Mouse (Mus musculus) right cerebral cortex, postnatal 14 days (tissue): ENCODE data around the gene Napepld.
A peak's percentile ranks its signal among the peaks of the same experiment; 100 is the strongest.
"Not testable (repeated sequence)": the region's sequence is repeated elsewhere in the genome, so short reads cannot be mapped to it uniquely, and the experiment has no call there.

Experiments used
- DNase-seq: peaks from one replicate; pipeline ENCODE4 v3.0.0; 2022

Napepld gene

GRCm38 (mm10) chr5:21660850-21661249, 40.3 kb downstream of the Napepld start:
- no peak for DNase-seq

DNA sequence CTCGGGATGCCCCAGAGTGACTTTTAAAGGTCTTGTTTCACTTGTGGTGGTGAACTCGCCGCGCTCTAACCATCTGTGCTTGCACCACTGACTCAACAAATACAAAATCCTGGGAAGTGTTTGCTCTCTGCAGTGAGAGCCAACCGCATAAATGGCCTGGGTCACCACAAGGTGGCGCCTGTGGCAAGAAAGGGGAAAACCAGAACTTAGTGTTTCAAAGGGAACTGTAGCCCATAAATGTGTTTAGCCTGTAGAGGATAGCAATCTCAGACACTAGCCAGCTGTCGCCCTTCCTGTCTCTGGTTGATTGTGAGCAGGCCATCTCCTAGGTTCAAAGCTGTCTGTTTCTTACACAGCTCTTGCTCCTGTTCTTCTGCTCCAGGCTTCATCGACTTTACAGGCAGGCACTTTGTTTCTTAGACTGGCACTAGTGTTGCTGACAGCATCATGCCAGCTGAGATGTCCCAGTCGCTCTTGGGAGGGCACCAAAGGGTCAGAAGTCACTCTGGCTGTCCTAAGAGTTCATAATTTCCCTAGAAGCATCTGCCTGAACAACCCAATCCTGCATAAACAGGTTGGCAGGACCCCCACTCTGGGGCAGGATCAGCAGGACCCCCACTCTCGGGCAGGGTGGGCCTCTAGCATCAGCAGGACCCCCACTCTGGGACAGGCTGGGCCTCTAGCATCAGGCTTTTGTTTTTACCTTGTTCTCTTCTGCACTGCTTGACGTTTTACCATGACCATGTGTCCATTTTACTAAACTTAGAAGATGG, 42.4 kb downstream of the Napepld start:
- peak; percentile 81 for DNase-seq

GRCm38 (mm10) chr5:21658038-21658437, 43.2 kb downstream of the Napepld start:
- DNase-seq, result no peak

DNA sequence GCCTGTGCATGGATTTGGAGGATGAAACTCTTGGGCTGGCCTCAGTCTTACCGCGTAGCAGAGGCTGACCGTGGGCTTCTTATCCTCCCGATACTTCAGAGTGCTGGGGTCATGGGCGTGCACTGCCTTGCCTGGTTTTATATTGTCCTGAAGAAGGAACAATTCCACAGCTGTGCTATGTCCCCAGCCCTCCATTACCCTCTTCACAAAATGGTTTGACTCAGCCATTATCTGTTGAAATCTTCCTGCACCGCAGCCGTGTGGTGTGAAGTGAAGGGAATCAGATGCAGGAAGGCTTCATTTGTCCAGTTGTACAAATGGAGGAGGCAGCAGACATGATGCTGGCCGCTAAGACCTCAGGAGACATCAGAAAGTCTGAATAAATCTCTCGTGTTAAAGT, 44.3 kb downstream of the Napepld start:
- no peak for DNase-seq

GRCm38 (mm10) chr5:21651885-21652612, 49.1 kb downstream of the Napepld start:
- DNase-seq, result no peak

DNA sequence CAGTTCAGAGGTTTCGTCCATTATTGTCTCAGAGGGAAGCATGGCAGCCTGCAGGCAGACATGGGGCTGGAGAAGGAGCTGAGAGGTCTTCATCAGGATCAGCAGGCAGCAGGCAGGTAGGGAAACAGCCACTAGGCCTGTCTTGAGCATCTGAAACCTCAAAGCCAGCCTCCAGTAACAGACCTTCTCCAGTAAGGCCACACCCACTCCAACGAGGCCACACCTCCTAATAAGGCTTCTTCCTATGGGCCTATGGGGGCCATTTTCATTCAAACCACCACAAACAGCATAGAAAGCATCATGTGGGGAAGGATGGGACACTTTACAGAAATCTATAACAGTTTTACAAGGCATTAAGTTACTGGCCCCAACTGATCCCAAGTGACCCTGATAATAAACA, 50.5 kb downstream of the Napepld start:
- no peak for DNase-seq

DNA sequence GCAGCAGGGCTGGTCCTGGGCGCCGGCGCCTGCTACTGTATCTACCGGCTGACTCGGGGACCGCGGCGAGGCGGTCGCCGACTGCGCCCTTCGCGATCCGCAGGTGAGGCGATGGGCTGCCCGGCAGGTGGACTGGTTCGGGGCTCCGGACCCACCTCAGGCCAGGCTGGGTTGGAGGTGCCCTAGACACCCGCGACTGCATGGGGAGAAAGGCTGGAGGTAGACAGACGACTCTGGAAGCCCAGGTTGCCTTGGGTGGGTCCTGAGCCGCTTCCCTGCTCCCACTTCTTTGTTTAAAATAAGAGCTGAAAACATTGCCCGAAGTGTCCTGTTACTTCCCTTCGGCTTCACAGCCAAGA, 55.1 kb downstream of the Napepld start:
- DNase-seq, result no peak

DNA sequence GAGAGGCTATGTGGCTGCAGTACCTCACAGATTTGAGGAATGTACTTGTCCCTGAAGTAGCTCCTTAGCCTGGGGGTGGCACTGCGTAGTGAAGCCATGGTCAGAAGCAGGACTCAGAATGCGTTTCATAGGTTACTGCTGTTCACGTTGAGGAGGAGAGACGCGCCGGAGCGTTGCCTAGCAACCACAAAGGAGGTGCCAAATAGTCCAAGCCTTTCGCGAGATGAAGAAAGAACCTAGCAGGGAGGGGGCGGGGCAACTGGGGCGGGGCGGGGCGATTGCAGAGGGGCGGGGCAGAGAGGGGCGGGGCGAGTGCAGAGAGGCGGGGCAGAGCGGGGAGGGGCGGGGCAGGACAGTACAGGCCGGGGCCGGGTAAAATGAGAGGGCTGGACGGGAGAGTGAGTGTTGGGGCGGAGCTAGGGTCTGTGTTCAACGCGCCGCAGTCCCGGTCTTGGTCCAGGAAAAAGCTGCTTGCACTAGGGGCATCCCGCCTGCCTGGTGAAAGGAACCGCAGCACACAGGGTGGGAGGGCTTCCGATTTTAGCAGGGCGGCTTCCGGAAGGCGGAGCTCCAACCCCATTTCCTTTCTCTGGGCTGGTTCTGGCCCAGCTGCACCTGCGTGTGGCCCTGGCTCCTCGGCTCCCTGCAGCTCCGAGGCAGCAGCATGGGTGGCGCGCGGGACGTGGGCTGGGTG, 55.6 kb downstream of the Napepld start, which contains the start of the genes Fbxl13 and Armc10:
TSS of gene Fbxl13 (minus strand) at position 196 of the 694 bp plus-strand sequence.
TSS of gene Armc10 (plus strand) at position 375 of the 694 bp plus-strand sequence.
- peak; percentile 86 for DNase-seq

- no peak for DNase-seq
Measured at GRCm38 (mm10) chr5:21644891-21645438, 56.2 kb downstream of the Napepld start.

GRCm38 (mm10) chr5:21643606-21644005, 57.6 kb downstream of the Napepld start:
- DNase-seq, result no peak

- peak; percentile 66 for DNase-seq
Measured at GRCm38 (mm10) chr5:21640961-21641360, 60.2 kb downstream of the Napepld start.

DNA sequence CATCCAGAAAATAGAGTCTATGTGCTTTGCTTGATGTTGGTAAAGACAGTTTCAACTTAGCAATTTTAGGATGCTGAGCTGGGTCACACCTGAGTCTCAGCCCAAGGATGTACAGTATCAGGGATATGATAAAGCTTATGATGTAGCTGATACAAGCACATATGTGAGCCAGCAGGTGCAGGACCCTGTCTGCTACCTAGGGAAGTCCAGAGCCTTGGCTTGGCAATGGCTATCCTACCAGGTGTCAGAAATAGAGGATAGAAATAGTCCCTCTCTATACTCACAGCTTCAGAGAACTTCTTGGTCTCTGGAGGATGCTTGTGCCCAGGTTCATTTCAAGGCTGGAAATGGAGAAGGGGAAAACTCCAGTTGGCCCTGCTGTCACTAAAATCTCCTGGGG, 75.3 kb downstream of the Napepld start:
- DNase-seq, result no peak

DNA sequence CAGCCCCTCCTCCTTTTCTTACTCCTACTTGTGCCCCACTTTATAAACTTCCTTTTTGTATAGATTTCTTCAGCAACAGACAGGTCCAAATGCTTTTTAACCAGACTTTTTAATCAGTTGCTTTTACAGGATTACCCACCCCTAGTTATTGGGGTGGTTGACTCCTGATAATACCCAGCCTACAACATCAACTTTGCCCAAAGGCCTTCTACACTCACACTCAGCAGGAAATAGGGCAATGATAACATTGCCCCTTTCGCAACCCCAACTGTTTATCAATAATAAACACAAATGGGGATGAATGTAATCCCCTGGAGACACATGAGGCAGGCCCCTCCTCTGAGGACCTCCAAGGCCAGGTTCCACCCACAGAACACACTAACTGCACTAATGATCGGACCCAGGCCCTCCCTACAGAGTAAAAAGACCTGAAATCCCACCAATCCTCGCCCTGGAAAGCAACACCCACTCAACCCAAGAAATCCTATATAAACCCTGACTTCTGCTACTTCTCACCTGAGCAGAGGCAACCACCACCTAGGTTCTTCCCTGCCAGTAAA, 84.7 kb downstream of the Napepld start:
- DNase-seq, result no peak

DNA sequence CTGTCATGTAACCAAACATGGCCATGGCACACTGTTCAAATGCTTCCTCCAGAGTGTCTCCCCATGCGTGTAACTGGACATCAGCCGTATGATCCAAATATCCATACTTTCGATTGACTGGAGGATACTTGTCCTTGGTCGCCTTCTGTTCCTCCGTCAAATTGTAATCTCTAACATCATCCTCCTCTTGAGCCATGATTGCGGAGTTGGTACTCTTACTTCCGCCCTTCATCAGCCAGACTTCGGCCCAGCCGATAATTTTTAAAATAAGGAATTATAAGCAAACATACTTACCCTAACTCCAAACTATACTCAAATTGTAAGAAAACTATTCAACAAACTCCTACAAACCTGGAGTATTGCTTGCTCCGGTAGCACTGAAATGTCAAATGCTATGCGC, 86.9 kb downstream of the Napepld start:
- not testable (repeated sequence) for DNase-seq
